Mouse (Mus musculus): ENCODE data around the gene Gm20696.
A peak's percentile ranks its signal among the peaks of the same experiment; 100 is the strongest.

Gene Gm20696

GRCm38 (mm10) chr6:99394801-99395200, 271.8 kb downstream of the Gm20696 start:
- no peak for DNase-seq (ENCODE audit: low spot score in 2 of 2)

GRCm38 (mm10) chr6:99392484-99392883, 274.1 kb downstream of the Gm20696 start:
- no peak for DNase-seq (ENCODE audit: low spot score in 2 of 2)

- no peak for DNase-seq (ENCODE audit: low spot score in 2 of 2)
Observed at GRCm38 (mm10) chr6:99388741-99389675, 277.6 kb downstream of the Gm20696 start.

- DNase-seq (ENCODE audit: low spot score in 2 of 2), result no peak
Observed at GRCm38 (mm10) chr6:99388023-99388422, 278.6 kb downstream of the Gm20696 start.

GRCm38 (mm10) chr6:99385059-99385604, 281.5 kb downstream of the Gm20696 start:
- DNase-seq (ENCODE audit: low spot score in 2 of 2), result no peak

GRCm38 (mm10) chr6:99383846-99384472, 282.6 kb downstream of the Gm20696 start:
- DNase-seq (ENCODE audit: low spot score in 2 of 2), result no peak

DNA sequence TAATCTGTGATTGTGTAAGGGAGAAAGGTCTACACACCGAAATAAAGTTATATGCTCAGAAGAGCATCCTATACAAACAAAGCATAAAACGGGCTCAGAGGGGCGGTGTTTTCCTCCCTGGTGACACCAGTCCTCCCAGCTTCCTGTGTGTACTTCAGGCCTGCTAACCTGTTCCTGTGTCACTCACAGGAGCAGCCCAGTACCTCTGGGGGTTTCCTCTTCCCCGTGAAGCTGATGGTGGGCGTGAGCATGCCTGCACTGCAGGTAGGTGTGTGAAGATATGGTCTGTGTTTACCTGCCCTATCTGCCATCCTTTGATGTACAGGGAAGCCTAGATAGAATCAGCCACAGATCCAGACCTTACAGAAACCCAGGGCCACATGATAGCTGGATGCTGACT, 286.5 kb downstream of the Gm20696 start:
- DNase-seq (ENCODE audit: low spot score in 2 of 2), result no peak

DNA sequence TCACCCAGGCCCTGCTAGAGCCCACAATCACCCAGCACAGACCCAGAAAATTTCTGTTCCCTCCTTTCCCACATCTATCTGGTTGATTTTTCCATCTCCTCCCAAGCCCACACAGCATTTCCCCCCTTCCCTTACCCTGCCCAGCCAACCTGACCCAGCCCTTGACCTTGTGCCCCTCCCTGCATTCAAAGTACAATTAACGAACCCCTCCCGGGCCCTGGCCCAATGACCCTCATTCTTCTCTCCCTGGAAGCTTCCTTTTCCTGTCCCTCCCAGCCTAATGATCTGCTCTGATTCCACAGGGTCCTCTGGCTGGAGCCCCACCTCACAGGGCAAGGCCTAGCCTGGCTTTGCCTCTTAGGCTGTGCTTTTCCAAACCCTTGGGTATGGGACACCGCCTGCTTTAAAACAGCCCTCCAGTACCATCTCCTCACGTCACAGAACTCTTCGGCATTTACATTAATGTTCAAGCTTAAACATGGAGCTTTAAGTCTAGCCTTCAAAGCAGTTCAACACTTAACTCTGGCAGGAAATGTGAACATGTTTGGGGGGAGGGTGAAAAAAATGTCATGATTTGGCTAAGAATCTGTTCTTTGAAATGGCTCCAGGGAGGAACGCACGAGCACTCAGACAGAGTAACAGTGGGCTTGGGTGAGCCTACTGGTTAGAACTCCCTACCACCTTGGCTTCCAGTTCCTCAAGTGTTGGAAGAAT, 287.4 kb downstream of the Gm20696 start:
- DNase-seq (ENCODE audit: low spot score in 2 of 2), result no peak

DNA sequence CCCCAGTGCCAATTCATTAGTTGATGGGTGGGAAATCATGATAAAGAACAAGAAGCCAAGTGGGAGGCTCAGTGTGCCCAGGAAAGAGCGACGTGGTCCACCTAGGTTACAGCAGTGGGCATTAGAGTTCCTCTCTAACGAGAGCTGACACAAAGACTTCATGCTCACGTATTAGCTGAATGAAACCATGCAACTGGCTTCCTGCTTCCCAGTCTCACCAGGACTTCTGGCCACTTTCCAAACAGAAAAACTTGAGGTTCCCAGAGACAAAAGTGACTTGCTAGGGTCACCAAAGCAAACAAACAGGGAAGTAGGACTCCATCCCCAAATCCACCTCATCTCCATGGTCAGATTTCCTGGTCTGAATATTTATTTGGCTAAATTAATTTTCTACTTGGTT, 288.9 kb downstream of the Gm20696 start:
- DNase-seq (ENCODE audit: low spot score in 2 of 2), result no peak

DNA sequence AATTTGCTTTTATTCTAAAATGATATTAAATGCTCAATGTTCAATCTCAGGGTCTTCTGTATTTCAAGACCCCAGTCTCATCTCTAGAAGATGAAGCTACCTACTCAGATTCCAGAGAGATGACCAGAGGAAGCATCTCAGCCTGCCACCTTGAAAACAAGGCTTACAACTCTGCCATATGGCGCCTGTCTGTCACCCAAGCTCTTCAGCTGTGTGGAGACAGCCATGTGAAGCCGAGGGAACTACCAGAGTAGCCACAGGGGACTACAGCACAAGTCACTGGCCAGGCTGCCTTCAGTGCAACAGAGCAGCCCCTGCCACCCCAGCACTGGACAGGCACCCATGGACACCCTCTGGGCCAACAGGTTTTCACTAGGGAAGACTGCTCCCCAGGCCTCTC, 289.5 kb downstream of the Gm20696 start:
- no peak for DNase-seq (ENCODE audit: low spot score in 2 of 2)

- no peak for DNase-seq (ENCODE audit: low spot score in 2 of 2)
Observed at GRCm38 (mm10) chr6:99376721-99377120, 289.9 kb downstream of the Gm20696 start.

GRCm38 (mm10) chr6:99375865-99376264, 290.7 kb downstream of the Gm20696 start:
- peak in 1 of 2 experiments; percentile 35 for DNase-seq (ENCODE audit: low spot score in 2 of 2)

DNA sequence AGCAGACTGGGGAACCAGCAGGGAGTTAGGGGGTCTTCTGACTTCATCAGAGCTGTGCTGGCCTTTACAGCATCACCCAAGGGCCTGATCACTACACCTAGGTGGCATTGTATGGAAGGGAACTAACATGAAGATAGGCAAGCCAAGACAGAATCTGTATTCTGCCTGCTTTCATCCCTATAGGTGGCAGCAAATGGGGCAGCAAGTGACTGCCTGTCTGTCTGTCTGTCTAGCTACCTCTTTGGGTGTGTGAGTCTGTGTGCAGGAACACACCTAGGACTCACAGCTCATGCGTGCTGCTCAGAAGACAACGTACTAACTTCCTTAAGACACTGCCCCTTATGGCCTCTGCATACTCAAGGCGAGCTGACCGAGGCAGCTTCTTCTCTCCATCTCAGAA, 291.2 kb downstream of the Gm20696 start:
- DNase-seq (ENCODE audit: low spot score in 2 of 2), result no peak

- DNase-seq (ENCODE audit: low spot score in 2 of 2), result no peak
Observed at GRCm38 (mm10) chr6:99374448-99375271, 291.9 kb downstream of the Gm20696 start.

GRCm38 (mm10) chr6:99372427-99372826, 294.2 kb downstream of the Gm20696 start:
- no peak for DNase-seq (ENCODE audit: low spot score in 2 of 2)

GRCm38 (mm10) chr6:99372016-99372415, 294.6 kb downstream of the Gm20696 start:
- DNase-seq (ENCODE audit: low spot score in 2 of 2), result no peak

- no peak for DNase-seq (ENCODE audit: low spot score in 2 of 2)
Observed at GRCm38 (mm10) chr6:99369931-99370330, 296.7 kb downstream of the Gm20696 start.

DNA sequence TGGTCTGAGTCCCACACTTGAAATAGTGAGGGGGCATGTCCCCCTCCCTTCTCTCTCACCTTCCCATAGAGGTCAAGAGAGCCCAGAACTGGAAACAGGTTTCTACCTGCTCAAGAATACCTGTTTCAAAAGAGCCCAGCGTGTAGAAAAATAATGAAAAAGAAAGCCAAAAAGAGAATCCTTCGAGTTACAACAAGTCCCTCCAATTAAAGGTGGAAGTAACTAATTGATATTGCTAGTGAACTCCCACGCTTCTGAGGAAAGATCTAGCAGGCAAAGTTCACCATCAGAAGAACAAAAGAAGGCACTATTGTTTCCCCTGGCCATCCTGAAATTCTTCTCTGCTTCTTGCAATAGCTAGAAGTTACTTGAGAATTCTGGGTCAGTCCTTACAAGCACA, 297.4 kb downstream of the Gm20696 start:
- DNase-seq (ENCODE audit: low spot score in 2 of 2), result no peak

- no peak for DNase-seq (ENCODE audit: low spot score in 2 of 2)
Observed at GRCm38 (mm10) chr6:99368118-99368753, 298.4 kb downstream of the Gm20696 start.

DNA sequence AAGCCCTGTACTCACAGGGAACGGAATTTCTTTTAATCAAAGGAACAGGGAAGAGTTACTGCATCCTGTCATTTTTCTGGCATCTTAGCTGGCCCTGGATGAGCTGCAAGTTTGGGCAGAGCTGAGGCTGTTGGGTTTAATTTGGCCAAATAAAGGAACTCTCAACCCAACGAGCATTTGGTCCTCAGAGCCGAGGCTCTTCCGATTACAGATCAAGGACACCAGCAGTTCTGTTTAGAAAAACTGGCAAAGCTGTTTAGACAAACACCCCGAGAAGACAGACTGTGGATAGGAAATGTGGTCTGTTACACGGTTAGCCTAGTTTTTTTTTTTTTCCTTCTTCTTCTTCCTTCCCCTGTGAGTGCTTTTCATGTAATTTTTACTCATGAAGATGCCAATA, 302.1 kb downstream of the Gm20696 start:
- no peak for DNase-seq (ENCODE audit: low spot score in 2 of 2)

GRCm38 (mm10) chr6:99360581-99360980, 306.0 kb downstream of the Gm20696 start:
- no peak for DNase-seq (ENCODE audit: low spot score in 2 of 2)
